Mouse (Mus musculus) midbrain, embryonic 16.5 days (tissue): ENCODE data around the gene Sema3f. TPM values are rescaled to one million over a fixed set of nuclear protein-coding genes. Genes with fewer than 3 reads are reported as not detected.
"Not testable (repeated sequence)": the region's sequence is repeated elsewhere in the genome, so short reads cannot be mapped to it uniquely, and the experiment has no call there.

Experiments used
- ATAC-seq: fragments of 200-750 bp; cut with Nextera tagmentation; 2 replicates; pipeline ENCODE4 v1.8.0; 2017; ENCODE audit warnings: moderate TSS enrichment
- H3K27ac ChIP-seq: fragments of 300-500 bp; sonication (generic); 2 replicates; pipeline ENCODE4 v1.5.1; 2014; ENCODE audit warnings: mild to moderate bottlenecking, low read length, mixed read lengths
- H3K27me3 ChIP-seq: fragments of 300-500 bp; sonication (generic); 2 replicates; pipeline ENCODE4 v1.6.1; 2014; ENCODE audit warnings: low read depth, low read length, mixed read lengths; ENCODE audit not compliant: control insufficient read depth, insufficient read depth
- H3K36me3 ChIP-seq: fragments of 300-500 bp; sonication (generic); 2 replicates; pipeline ENCODE4 v1.6.1; 2014; ENCODE audit warnings: mild to moderate bottlenecking, low read length, moderate library complexity, mixed read lengths; ENCODE audit not compliant: control insufficient read depth, insufficient read depth
- H3K4me1 ChIP-seq: fragments of 300-500 bp; sonication (generic); 2 replicates; pipeline ENCODE4 v1.6.1; 2014; ENCODE audit warnings: mild to moderate bottlenecking, low read length, mixed read lengths; ENCODE audit not compliant: control insufficient read depth, insufficient read depth
- H3K4me2 ChIP-seq: fragments of 300-500 bp; sonication (generic); 2 replicates; pipeline ENCODE4 v1.6.1; 2014; ENCODE audit warnings: mild to moderate bottlenecking, low read length, mixed read lengths
- H3K4me3 ChIP-seq: fragments of 300-500 bp; sonication (generic); 2 replicates; pipeline ENCODE4 v1.5.1; 2014; ENCODE audit warnings: low read depth, mild to moderate bottlenecking, low read length, moderate library complexity, mixed read lengths
- H3K9ac ChIP-seq: fragments of 300-500 bp; sonication (generic); 2 replicates; pipeline ENCODE4 v1.6.1; 2014; ENCODE audit warnings: low read depth, low read length, mixed read lengths
- H3K9me3 ChIP-seq: fragments of 300-500 bp; sonication (generic); replicated peaks from 2 replicates; pipeline ENCODE4 v1.6.1; 2014; ENCODE audit warnings: mild to moderate bottlenecking, low read length, mixed read lengths; ENCODE audit not compliant: control insufficient read depth, poor library complexity, severe bottlenecking
- WGBS: fragments of 180-500 bp; shearing (Covaris S2); extraction: QIAGEN DNeasy Blood & Tissue Kit; methylation state at CpG from one replicate; pipeline ENCODE4 v1.1.7; 2014; 5-methylcytosine and 5-hydroxymethylcytosine counted together
- polyA plus RNA-seq: library from polyadenylated mRNA; unstranded; fragments of >200 nt; fragmentation: Nextera tagmentation; extraction: Ambion mirVana; gene quantifications from 2 replicates; pipeline ENCODE4 v1.2.1, GENCODE M21; 2015

Sema3f gene
- polyA plus RNA-seq, 1 experiment from 2014 or later, result 19.2 TPM

- Histone ChIP-seq H3K9ac (no peak overlapping the region), H3K4me2 (no peak overlapping the region), H3K4me3 (no peak overlapping the region), H3K36me3 (peaks cover 8% of the 10 kb centered on the region; the same call in 1 of the 2 replicates), H3K27me3 (no peaks in the 10 kb centered on the region), H3K4me1 (no peaks in the 10 kb centered on the region), H3K9me3 (no peaks in the 10 kb centered on the region), H3K27ac (no peak overlapping the region)
- 31% methylated on average over 17 of the region's 17 CpGs for WGBS
- ATAC-seq, result peak; percentile 52
Observed at GRCm38 (mm10) chr9:107685231-107685981, 24.9 kb downstream of the Sema3f start.

DNA sequence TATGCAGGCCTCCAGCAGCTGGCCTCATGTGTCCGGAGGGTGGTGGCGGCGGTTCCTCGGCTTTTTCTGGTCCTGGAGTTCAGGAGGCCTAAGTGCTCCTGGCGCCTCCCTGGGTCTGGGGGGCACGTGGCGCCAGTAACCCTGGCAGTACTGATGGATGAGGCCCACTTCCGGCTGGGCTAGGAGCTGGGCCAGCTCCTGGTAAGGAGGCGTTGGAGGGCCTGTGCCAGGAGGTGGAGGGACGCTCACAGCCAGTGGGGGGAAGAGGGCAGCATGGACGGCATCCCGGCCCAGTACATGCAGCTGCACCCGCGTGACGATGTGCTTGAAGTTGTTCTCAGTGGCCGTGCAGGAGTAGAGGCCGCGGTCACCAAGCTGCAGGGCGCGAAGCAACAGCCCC lies 27.9 kb downstream of the Sema3f start:
- H3K9me3 ChIP-seq, result no peaks in the 10 kb centered on the region
- no peak overlapping the region for H3K9ac ChIP-seq
- no peaks in the 10 kb centered on the region for H3K4me1 ChIP-seq
- WGBS, result 90% methylated on average over 20 of the region's 20 CpGs
- no peak overlapping the region for H3K4me3 ChIP-seq
- H3K36me3 ChIP-seq, result peaks cover 3% of the 10 kb centered on the region; the same call in 1 of the 2 replicates
- H3K27ac ChIP-seq, result no peak overlapping the region
- peaks cover 2% of the 10 kb centered on the region; the same call in 1 of the 2 replicates for H3K27me3 ChIP-seq
- H3K4me2 ChIP-seq, result no peak overlapping the region
- ATAC-seq, result no peak

GRCm38 (mm10) chr9:107679501-107679900 lies 30.8 kb downstream of the Sema3f start, which contains the start of gene Gnat1:
Gene Gnat1 (minus strand): TSS chr9:107679712.
- ATAC-seq, result no peak
- WGBS, result 45% methylated on average over 5 of the region's 5 CpGs
- peak within 1 kb of the TSS; percentile 17; the same call in 1 of the 2 replicates for H3K9ac ChIP-seq
- peaks cover 17% of the 10 kb centered on the region for H3K27me3 ChIP-seq
- H3K9me3 ChIP-seq, result no peaks in the 10 kb centered on the region
- no peak within 1 kb of the TSS for H3K4me2 ChIP-seq
- peaks cover 12% of the 10 kb centered on the region for H3K4me1 ChIP-seq
- H3K36me3 ChIP-seq, result peaks cover 3% of the 10 kb centered on the region; the same call in 1 of the 2 replicates
- H3K27ac ChIP-seq, result no peak within 1 kb of the TSS
- no peak within 1 kb of the TSS for H3K4me3 ChIP-seq

- H3K4me1 ChIP-seq, result peaks cover 12% of the 10 kb centered on the region
- no peak overlapping the region for H3K9ac ChIP-seq
- H3K4me3 ChIP-seq, result no peak overlapping the region
- peaks cover 18% of the 10 kb centered on the region for H3K27me3 ChIP-seq
- H3K9me3 ChIP-seq, result no peaks in the 10 kb centered on the region
- no peak overlapping the region for H3K27ac ChIP-seq
- ATAC-seq, result no peak
- H3K36me3 ChIP-seq, result peaks cover under 1% of the 10 kb centered on the region; the same call in 1 of the 2 replicates
- 95% methylated on average over 2 of the region's 2 CpGs for WGBS
- H3K4me2 ChIP-seq, result no peak overlapping the region
Observed at GRCm38 (mm10) chr9:107678861-107679260, 31.4 kb downstream of the Sema3f start.

GRCm38 (mm10) chr9:107677819-107678526 lies 32.3 kb downstream of the Sema3f start:
- 38% methylated on average over 14 of the region's 14 CpGs for WGBS
- not testable (repeated sequence) for H3K4me2 ChIP-seq, H3K9me3 ChIP-seq, ATAC-seq, H3K27ac ChIP-seq, H3K9ac ChIP-seq, H3K36me3 ChIP-seq, H3K4me3 ChIP-seq
- peaks cover 20% of the 10 kb centered on the region for H3K27me3 ChIP-seq
- H3K4me1 ChIP-seq, result peaks cover 12% of the 10 kb centered on the region

- no peak overlapping the region for H3K4me3 ChIP-seq
- H3K9me3 ChIP-seq, result no peaks in the 10 kb centered on the region
- no peak for ATAC-seq
- H3K36me3 ChIP-seq, result no peaks in the 10 kb centered on the region
- H3K27me3 ChIP-seq, result peaks cover 20% of the 10 kb centered on the region
- WGBS, result 25% methylated on average over 17 of the region's 17 CpGs
- H3K9ac ChIP-seq, result no peak overlapping the region
- peaks cover 12% of the 10 kb centered on the region for H3K4me1 ChIP-seq
- no peak overlapping the region for H3K27ac ChIP-seq
- peak overlapping the region; percentile 65; the same call in 1 of the 2 replicates for H3K4me2 ChIP-seq
Observed at GRCm38 (mm10) chr9:107677091-107677784, 33.0 kb downstream of the Sema3f start.

- H3K9me3 ChIP-seq, result no peaks in the 10 kb centered on the region
- peaks cover 12% of the 10 kb centered on the region for H3K4me1 ChIP-seq
- ATAC-seq, result peak; percentile 33; the same call in 1 of the 2 replicates
- peak overlapping the region; percentile 65 for H3K4me2 ChIP-seq
- WGBS, result under 1% methylated on average over 25 of the region's 25 CpGs
- no peak overlapping the region for H3K27ac ChIP-seq
- peak overlapping the region; percentile 50; the same call in 1 of the 2 replicates for H3K9ac ChIP-seq
- peaks cover 20% of the 10 kb centered on the region for H3K27me3 ChIP-seq
- no peaks in the 10 kb centered on the region for H3K36me3 ChIP-seq
- H3K4me3 ChIP-seq, result peak overlapping the region; percentile 34
Observed at GRCm38 (mm10) chr9:107676302-107676701, 34.0 kb downstream of the Sema3f start.

DNA sequence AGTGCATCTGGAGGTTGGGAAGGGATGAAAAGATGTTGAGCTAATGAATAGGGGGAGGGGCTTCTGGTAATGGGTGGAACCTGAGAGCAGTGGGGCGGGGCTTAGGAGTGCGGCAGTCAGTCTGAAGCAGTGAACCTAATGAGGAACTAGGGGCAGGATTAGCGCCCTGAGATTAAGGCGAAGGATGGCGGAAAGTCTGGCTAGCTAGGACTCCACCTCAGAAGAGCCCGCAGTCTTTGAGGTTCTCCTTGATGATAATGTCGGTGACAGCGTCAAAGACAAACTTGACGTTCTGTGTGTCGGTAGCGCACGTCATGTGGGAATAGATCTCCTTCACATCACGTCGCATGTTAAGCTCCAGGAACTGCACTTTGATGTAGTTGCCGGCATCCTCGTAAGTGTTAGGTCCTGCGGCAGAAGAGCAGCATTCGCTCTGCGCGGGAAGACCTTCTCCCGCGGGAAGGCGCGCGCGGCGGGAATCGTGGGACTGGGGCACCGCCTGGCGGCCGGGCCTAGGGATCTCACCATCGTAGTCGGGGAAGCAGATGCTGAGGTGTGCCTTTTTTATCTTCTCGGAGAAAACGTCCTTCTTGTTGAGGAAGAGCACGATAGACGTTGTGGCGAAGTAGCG lies 34.5 kb downstream of the Sema3f start:
- WGBS, result under 1% methylated on average over 39 of the region's 39 CpGs
- Histone ChIP-seq H3K4me3 (peak overlapping the region; percentile 34), H3K4me1 (peaks cover 12% of the 10 kb centered on the region), H3K9ac (peak overlapping the region; percentile 50; the same call in 1 of the 2 replicates), H3K9me3 (no peaks in the 10 kb centered on the region), H3K4me2 (peak overlapping the region; percentile 65), H3K36me3 (no peaks in the 10 kb centered on the region), H3K27me3 (peaks cover 20% of the 10 kb centered on the region), H3K27ac (no peak overlapping the region)
- ATAC-seq, result peak; percentile 26
